Mouse (Mus musculus) C2C12 (cell line): ENCODE measurements at regions not wholly inside any gene's neighbourhood (a gene's known extent, or its start where the extent isn't known, plus 50 kb on each side); places are given as distances from the start of the nearest gene placed in this dataset.
A peak's percentile ranks its signal among the peaks of the same experiment; 100 is the strongest.

Source experiments
- H3K27me3 ChIP-seq: one replicate; pipeline ENCODE4 v1.6.1; 2011; ENCODE audit not compliant: control insufficient read depth, insufficient read depth, insufficient read length
- H3K36me3 ChIP-seq: one replicate; pipeline ENCODE4 v1.6.1; 2011; ENCODE audit not compliant: control insufficient read depth, insufficient read depth
- H3K4me3 ChIP-seq: one replicate; pipeline ENCODE4 v1.5.1; 2011; ENCODE audit warnings: mild to moderate bottlenecking, control low read depth; ENCODE audit not compliant: poor library complexity, insufficient read depth, severe bottlenecking
- H3K79me2 ChIP-seq: one replicate; pipeline ENCODE4 v1.6.1; 2011; ENCODE audit not compliant: control insufficient read depth, insufficient read depth
- H3K79me3 ChIP-seq: one replicate; pipeline ENCODE4 v1.6.1; 2011; ENCODE audit warnings: low read depth, control low read depth
- H3ac ChIP-seq: one replicate; pipeline ENCODE3; 2011; ENCODE audit warnings: low read depth; ENCODE audit not compliant: control insufficient read depth, insufficient read length
- CEBPB ChIP-seq: IDR thresholded peaks from one replicate; pipeline ENCODE4 v1.6.1; 2011; ENCODE audit warnings: low read depth, mild to moderate bottlenecking, control low read depth, moderate library complexity
- CTCF ChIP-seq: IDR thresholded peaks from one replicate; pipeline ENCODE4 v1.5.1; 2011; ENCODE audit not compliant: control insufficient read depth, insufficient read depth, insufficient read length
- FOSL1 ChIP-seq: IDR thresholded peaks from one replicate; pipeline ENCODE4 v1.8.0; 2011; ENCODE audit warnings: mild to moderate bottlenecking, low read length; ENCODE audit not compliant: poor library complexity, insufficient read depth, severe bottlenecking
- MAX ChIP-seq: IDR thresholded peaks from one replicate; pipeline ENCODE4 v1.6.1; 2011; ENCODE audit warnings: mild to moderate bottlenecking, control low read depth
- MYOD1 ChIP-seq: IDR thresholded peaks from one replicate; pipeline ENCODE4 v1.6.1; 2011; ENCODE audit warnings: low read depth; ENCODE audit not compliant: control insufficient read depth, insufficient read length
- MYOG ChIP-seq: IDR thresholded peaks from one replicate; pipeline ENCODE4 v1.6.1; 2011; ENCODE audit not compliant: control insufficient read depth, insufficient read length; ENCODE audit errors: extremely low read depth
- USF1 ChIP-seq: IDR thresholded peaks from one replicate; pipeline ENCODE4 v1.6.1; 2011; ENCODE audit warnings: low read depth, mild to moderate bottlenecking, control low read depth, moderate library complexity

- Histone ChIP-seq H3K36me3 (no peaks in the 10 kb centered on the region), H3K79me3 (no peaks in the 10 kb centered on the region), H3K27me3 (peaks cover 3% of the 10 kb centered on the region), H3K4me3 (no peak overlapping the region), H3ac (no peak overlapping the region), H3K79me2 (no peaks in the 10 kb centered on the region)
- TF ChIP-seq USF1: no peak
- TF ChIP-seq CTCF: peak; percentile 79
Observed at GRCm38 (mm10) chr2:101472449-101473115, 151.9 kb upstream of the Rag2 start.

DNA sequence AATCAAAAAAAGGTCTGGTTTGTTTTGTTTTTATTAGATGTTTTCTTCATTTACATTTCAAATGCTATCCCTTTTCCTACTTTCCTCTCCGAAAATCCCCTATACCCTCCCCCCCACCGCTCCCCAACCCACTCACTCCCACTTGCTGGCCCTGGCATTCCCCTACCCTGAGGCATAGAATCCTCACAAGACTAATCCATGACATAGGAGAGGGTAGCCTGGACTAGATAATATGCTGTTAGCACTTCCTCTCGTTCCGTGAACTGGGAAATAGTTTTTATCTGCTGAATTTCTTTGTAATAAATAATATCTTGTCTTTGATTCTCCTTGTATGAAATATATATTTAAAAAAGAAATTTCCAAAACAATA, 151.4 kb upstream of the Rag2 start:
- H3ac ChIP-seq: no peak overlapping the region
- peaks cover 3% of the 10 kb centered on the region for H3K27me3 ChIP-seq
- TF ChIP-seq FOSL1: no peak
- H3K79me3 ChIP-seq: no peaks in the 10 kb centered on the region
- H3K36me3 ChIP-seq: no peaks in the 10 kb centered on the region
- H3K79me2 ChIP-seq: no peaks in the 10 kb centered on the region
- no peak overlapping the region for H3K4me3 ChIP-seq

- Histone ChIP-seq H3K79me3 (no peaks in the 10 kb centered on the region), H3ac (no peak overlapping the region), H3K27me3 (peaks cover 6% of the 10 kb centered on the region), H3K36me3 (no peaks in the 10 kb centered on the region), H3K79me2 (no peaks in the 10 kb centered on the region), H3K4me3 (no peak overlapping the region)
- TF ChIP-seq MYOG (no peak), FOSL1 (no peak), CEBPB (no peak), CTCF (no peak), MYOD1 (no peak), USF1 (no peak), MAX (no peak)
Observed at GRCm38 (mm10) chr2:101476862-101477261, 147.7 kb upstream of the Rag2 start.

- Histone ChIP-seq H3K79me2 (no peaks in the 10 kb centered on the region), H3K4me3 (no peak overlapping the region), H3K27me3 (no peaks in the 10 kb centered on the region), H3K79me3 (no peaks in the 10 kb centered on the region), H3ac (no peak overlapping the region), H3K36me3 (no peaks in the 10 kb centered on the region)
- TF ChIP-seq MYOG (no peak), FOSL1 (peak; percentile 51), USF1 (no peak), MYOD1 (no peak)
Observed at GRCm38 (mm10) chr2:101490207-101490606, 134.3 kb upstream of the Rag2 start.

- H3ac ChIP-seq: no peak overlapping the region
- H3K27me3 ChIP-seq: no peaks in the 10 kb centered on the region
- no peaks in the 10 kb centered on the region for H3K36me3 ChIP-seq
- H3K79me2 ChIP-seq: no peaks in the 10 kb centered on the region
- no peak overlapping the region for H3K4me3 ChIP-seq
- no peaks in the 10 kb centered on the region for H3K79me3 ChIP-seq
- TF ChIP-seq CEBPB: no peak
- TF ChIP-seq MYOD1: no peak
- TF ChIP-seq USF1: no peak
- TF ChIP-seq FOSL1: no peak
- TF ChIP-seq MAX: no peak
- no peak for TF ChIP-seq CTCF
- no peak for TF ChIP-seq MYOG
Observed at GRCm38 (mm10) chr2:101491762-101492161, 132.8 kb upstream of the Rag2 start.

- Histone ChIP-seq H3K36me3 (no peaks in the 10 kb centered on the region), H3ac (no peak overlapping the region), H3K4me3 (no peak overlapping the region), H3K79me2 (no peaks in the 10 kb centered on the region), H3K79me3 (no peaks in the 10 kb centered on the region), H3K27me3 (no peaks in the 10 kb centered on the region)
- TF ChIP-seq USF1: no peak
- TF ChIP-seq CEBPB: no peak
- TF ChIP-seq CTCF: no peak
- no peak for TF ChIP-seq MAX
- no peak for TF ChIP-seq FOSL1
- TF ChIP-seq MYOG: no peak
- TF ChIP-seq MYOD1: no peak
Observed at GRCm38 (mm10) chr2:101508116-101508515, 116.4 kb upstream of the Rag2 start.
